Mouse (Mus musculus) embryonic facial prominence, embryonic 14.5 days (tissue): ENCODE measurements around the gene Lcat. TPM values are rescaled to one million over a fixed set of nuclear protein-coding genes. Genes with fewer than 3 reads are reported as not detected.

Experiments
- ATAC-seq: fragments of 200-750 bp; cut with Nextera tagmentation; 2 replicates; pipeline ENCODE4 v1.8.0; 2017; ENCODE audit warnings: low read depth, moderate number of reproducible peaks, moderate TSS enrichment
- DNase-seq: peaks from one replicate; pipeline ENCODE4 v3.0.0-alpha.2; 2015; ENCODE audit warnings: low spot score
- H3K27ac ChIP-seq: fragments of 300-500 bp; sonication (generic); replicated peaks from 2 replicates; pipeline ENCODE4 v1.5.1; 2014; ENCODE audit warnings: low read depth, mild to moderate bottlenecking, low read length, moderate library complexity
- H3K27me3 ChIP-seq: fragments of 300-500 bp; sonication (generic); replicated peaks from 2 replicates; pipeline ENCODE4 v1.6.1; 2014; ENCODE audit warnings: low read length; ENCODE audit not compliant: control insufficient read depth, insufficient read depth
- H3K36me3 ChIP-seq: fragments of 300-500 bp; sonication (generic); 2 replicates; pipeline ENCODE4 v1.6.1; 2014; ENCODE audit warnings: low read length, mixed read lengths; ENCODE audit not compliant: control insufficient read depth, insufficient read depth
- H3K4me1 ChIP-seq: fragments of 300-500 bp; sonication (generic); 2 replicates; pipeline ENCODE4 v1.6.1; 2014; ENCODE audit warnings: antibody characterized with exemption, low read length; ENCODE audit not compliant: control insufficient read depth, insufficient read depth
- H3K4me2 ChIP-seq: fragments of 300-500 bp; sonication (generic); 2 replicates; pipeline ENCODE4 v1.6.1; 2014; ENCODE audit warnings: low read depth, mild to moderate bottlenecking, low read length, moderate library complexity, mixed read lengths
- H3K4me3 ChIP-seq: fragments of 300-500 bp; sonication (generic); 2 replicates; pipeline ENCODE4 v1.5.1; 2014; ENCODE audit warnings: low read depth, mild to moderate bottlenecking, low read length
- H3K9ac ChIP-seq: fragments of 300-500 bp; sonication (generic); 2 replicates; pipeline ENCODE4 v1.6.1; 2014; ENCODE audit warnings: low read depth, mild to moderate bottlenecking, low read length, moderate library complexity, mixed read lengths
- H3K9me3 ChIP-seq: fragments of 300-500 bp; sonication (generic); 2 replicates; pipeline ENCODE4 v1.6.1; 2016; ENCODE audit warnings: low read length; ENCODE audit not compliant: control insufficient read depth
- WGBS: fragments of 180-500 bp; shearing (Covaris S2); extraction: QIAGEN DNeasy Blood & Tissue Kit; methylation state at CpG from one replicate; pipeline ENCODE4 v1.1.7; 2014; 5-methylcytosine and 5-hydroxymethylcytosine counted together
- polyA plus RNA-seq: library from polyadenylated mRNA; unstranded; fragments of >200 nt; fragmentation: Nextera tagmentation; extraction: Ambion mirVana; gene quantifications from 2 replicates; pipeline ENCODE4 v1.2.1, GENCODE M21; 2014

The Lcat gene
- polyA plus RNA-seq, 1 experiment from 2014 or later, result 1.7 TPM

DNA sequence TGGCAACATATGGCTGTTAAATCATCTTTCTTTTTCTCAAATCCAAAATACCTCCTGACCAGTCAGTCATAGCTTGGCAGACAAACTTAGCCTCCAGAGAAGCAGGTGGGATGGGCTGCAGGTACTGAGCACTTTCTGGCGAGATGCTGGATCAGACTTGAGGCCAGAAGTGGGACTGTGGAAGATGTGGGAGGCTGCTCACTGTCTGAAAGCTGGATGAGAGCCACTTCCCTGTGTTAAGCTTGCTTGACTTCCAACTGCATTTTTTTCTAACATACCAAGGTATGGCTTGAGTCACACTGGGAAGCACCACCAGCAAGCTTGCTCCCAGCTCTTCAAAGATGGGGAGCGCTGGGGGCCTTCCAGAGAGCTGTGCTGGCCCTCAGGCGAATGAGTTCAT lies 18.1 kb downstream of the Lcat start:
- Histone ChIP-seq H3K4me2 (no peak overlapping the region), H3K4me1 (no peaks in the 10 kb centered on the region), H3K27ac (no peak overlapping the region), H3K9ac (no peak overlapping the region), H3K27me3 (no peaks in the 10 kb centered on the region), H3K9me3 (no peaks in the 10 kb centered on the region), H3K36me3 (peaks cover 15% of the 10 kb centered on the region), H3K4me3 (no peak overlapping the region)
- ATAC-seq, result no peak
- no peak for DNase-seq
- 68% methylated on average over 3 of the region's 3 CpGs for WGBS

DNA sequence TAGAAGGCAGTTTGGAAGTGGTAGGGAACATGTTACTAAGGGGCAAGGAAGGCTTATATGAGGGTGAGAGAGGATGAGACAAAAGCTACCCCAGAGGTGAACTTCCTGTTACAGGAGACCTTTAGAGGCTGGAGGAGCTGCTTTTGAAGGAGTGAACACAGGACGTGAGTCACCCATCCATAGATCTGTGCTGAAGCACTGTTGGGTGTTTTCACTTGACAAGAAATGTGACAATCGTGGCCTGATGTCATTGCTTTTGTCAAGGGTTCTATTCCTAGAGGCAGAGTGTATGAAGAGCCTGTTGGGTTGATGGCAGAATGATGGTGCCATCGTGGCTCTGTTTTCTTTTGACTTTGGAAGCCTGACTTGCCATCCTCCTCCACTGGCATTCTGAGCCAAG lies 23.8 kb downstream of the Lcat start:
- Histone ChIP-seq H3K36me3 (peaks cover 14% of the 10 kb centered on the region), H3K9me3 (no peaks in the 10 kb centered on the region)

DNA sequence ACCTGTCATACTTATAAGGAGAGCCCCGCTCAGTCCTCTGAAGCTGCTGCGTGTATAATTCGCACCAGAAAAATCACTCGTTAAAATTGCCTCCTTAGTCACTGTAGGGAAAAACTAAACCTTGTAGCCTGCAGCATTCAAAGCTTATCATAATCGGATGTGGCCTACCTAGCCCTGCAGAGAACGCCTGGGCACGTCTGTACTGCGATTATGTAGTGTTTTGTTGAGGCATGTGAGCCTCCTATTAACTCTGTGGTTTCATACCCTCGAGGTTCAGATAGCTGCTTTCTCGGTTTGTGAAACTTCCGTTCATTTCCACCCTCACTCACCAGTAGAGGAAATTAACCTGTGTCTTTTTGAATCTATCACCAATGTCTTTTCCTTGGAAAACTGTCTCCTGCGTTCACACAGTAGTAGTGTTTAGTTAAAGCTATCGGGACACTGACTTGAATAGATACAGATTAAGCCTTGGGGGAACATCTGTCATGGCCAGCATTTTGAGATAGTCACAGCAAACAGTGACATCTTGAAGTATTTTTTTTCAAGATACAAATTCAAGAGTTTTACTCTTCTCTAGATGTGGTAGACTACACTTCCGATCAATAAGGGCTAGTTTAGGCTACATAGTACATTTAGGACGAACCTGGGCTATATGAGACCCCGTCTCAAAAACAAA lies 42.1 kb downstream of the Lcat start:
- ATAC-seq (peak; percentile 12; the same call in 1 of the 2 replicates), DNase-seq (peak; percentile 66)
- Histone ChIP-seq H3K4me3 (peak overlapping the region; percentile 85), H3K4me2 (peak overlapping the region; percentile 66), H3K27ac (peak overlapping the region; percentile 92), H3K9me3 (no peaks in the 10 kb centered on the region), H3K27me3 (no peaks in the 10 kb centered on the region), H3K9ac (peak overlapping the region; percentile 99), H3K4me1 (peaks cover 6% of the 10 kb centered on the region), H3K36me3 (0 out of 2 replicates have a peak, but pooled peaks cover 5% of the 10 kb centered on the region)
- 26% methylated on average over 16 of the region's 16 CpGs for WGBS

More for the DNA sequence above, 23.8 kb downstream of the Lcat start:
- Histone ChIP-seq H3K4me3 (no peak overlapping the region), H3K27me3 (no peaks in the 10 kb centered on the region), H3K4me1 (no peaks in the 10 kb centered on the region), H3K27ac (no peak overlapping the region), H3K9ac (no peak overlapping the region), H3K4me2 (no peak overlapping the region)
- ATAC-seq, result no peak
- DNase-seq, result no peak
- 89% methylated on average over 3 of the region's 3 CpGs for WGBS

- Histone ChIP-seq H3K36me3 (0 out of 2 replicates have a peak, but pooled peaks cover 5% of the 10 kb centered on the region), H3K4me1 (peaks cover 6% of the 10 kb centered on the region), H3K9ac (peak within 1 kb of the TSS; percentile 99), H3K27ac (peak within 1 kb of the TSS; percentile 92), H3K4me3 (peak within 1 kb of the TSS; percentile 85), H3K27me3 (no peaks in the 10 kb centered on the region), H3K4me2 (peak within 1 kb of the TSS; percentile 66), H3K9me3 (no peaks in the 10 kb centered on the region)
- ATAC-seq (peak; percentile 94), DNase-seq (peak; percentile 97)
- WGBS, result under 1% methylated on average over 34 of the region's 68 CpGs
Observed at GRCm38 (mm10) chr8:105900180-105900940, 42.8 kb downstream of the Lcat start, which contains the start of gene Pskh1. Gene Pskh1, plus strand, starts transcription at chr8:105900441.

DNA sequence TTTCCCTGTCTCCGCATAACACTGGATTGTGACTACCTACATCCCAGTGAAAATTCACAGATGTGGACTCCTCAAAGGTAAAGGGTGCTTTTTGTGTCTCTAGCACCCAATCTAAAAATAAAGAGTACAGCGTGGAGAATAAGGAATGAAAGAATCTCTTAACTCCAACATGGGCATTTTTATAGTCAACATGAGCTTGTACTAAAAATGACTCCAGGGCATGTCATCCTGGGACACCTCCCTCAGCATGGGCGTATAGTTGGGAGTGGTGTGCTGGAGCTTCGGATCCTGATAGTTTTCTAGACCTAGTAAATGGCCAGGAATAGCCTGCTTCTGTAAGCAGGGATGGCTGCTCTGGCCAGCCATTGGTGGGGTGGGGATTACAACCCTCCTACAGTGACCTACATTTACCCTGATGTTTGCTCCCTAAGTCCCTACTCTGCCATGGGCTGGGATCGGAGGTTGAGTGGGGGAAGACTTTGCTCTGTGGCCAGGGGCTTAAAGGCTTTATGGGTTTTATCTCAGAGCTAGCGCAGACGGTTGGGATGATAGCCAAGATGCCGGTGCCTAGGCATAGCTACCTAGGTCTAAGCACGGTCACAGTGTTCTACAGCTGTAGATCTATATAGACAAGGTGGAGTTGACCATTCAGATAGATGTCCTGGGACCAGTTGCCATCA lies 45.2 kb downstream of the Lcat start:
- no peak overlapping the region for H3K4me3 ChIP-seq
- H3K4me2 ChIP-seq, result no peak overlapping the region
- H3K9me3 ChIP-seq, result no peaks in the 10 kb centered on the region
- H3K27ac ChIP-seq, result no peak overlapping the region
- peaks cover 6% of the 10 kb centered on the region for H3K4me1 ChIP-seq
- 77% methylated on average over 9 of the region's 9 CpGs for WGBS
- no peak for ATAC-seq
- H3K27me3 ChIP-seq, result no peaks in the 10 kb centered on the region
- H3K9ac ChIP-seq, result no peak overlapping the region
- H3K36me3 ChIP-seq, result peaks cover 10% of the 10 kb centered on the region; the same call in 1 of the 2 replicates
- DNase-seq, result no peak

GRCm38 (mm10) chr8:105893339-105893738 lies 49.8 kb downstream of the Lcat start, which contains the start of gene Nrn1l:
Gene Nrn1l, plus strand, starts transcription at chr8:105893567.
- Histone ChIP-seq H3K27me3 (no peaks in the 10 kb centered on the region), H3K9ac (no peak within 1 kb of the TSS), H3K4me3 (no peak within 1 kb of the TSS), H3K9me3 (no peaks in the 10 kb centered on the region), H3K4me2 (peak within 1 kb of the TSS; percentile 26), H3K4me1 (no peaks in the 10 kb centered on the region), H3K27ac (no peak within 1 kb of the TSS), H3K36me3 (peaks cover 56% of the 10 kb centered on the region)
- ATAC-seq (peak; percentile 90), DNase-seq (peak; percentile 89)
- WGBS, result 7% methylated on average over 11 of the region's 11 CpGs

DNA sequence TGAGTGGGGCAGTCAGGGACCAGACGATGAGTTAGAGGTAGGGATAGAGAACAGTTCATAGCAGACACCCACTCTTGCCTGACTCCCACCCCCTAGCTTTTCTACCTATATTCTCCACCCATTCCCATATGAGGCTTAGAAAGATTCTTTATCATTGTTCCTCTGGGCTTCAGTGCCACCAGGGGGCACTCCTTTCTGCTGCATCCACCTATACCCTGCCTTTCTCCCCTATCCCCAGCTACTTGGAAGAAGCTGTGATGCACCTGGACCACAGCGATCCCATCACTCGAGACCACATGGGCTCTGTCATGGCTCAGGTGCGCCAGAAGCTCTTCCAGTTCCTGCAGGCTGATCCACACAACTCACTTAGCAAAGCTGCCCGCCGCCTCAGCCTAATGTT lies 50.8 kb downstream of the Lcat start:
- no peak overlapping the region for H3K4me2 ChIP-seq
- 92% methylated on average over 6 of the region's 6 CpGs for WGBS
- no peak for ATAC-seq
- H3K27ac ChIP-seq, result no peak overlapping the region
- H3K36me3 ChIP-seq, result peaks cover 65% of the 10 kb centered on the region
- H3K27me3 ChIP-seq, result no peaks in the 10 kb centered on the region
- H3K9me3 ChIP-seq, result no peaks in the 10 kb centered on the region
- DNase-seq, result no peak
- no peaks in the 10 kb centered on the region for H3K4me1 ChIP-seq
- no peak overlapping the region for H3K9ac ChIP-seq
- H3K4me3 ChIP-seq, result no peak overlapping the region

DNA sequence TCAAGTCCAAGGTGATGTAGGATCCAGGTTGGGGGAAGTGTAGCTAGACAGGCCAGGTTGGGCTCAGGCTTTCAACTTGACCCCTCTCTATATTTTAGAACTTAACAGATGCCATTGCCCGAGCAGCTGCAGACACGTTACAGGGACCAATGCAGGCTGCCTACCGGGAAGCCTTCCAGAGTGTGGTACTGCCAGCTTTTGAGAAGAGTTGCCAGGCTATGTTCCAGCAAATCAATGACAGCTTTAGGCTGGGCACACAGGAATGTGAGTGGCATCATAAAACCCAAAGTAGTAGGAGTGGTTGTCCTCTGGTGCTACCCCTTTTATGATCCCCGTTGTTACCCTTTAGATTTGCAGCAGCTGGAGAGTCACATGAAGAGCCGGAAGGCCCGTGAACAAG lies 52.3 kb downstream of the Lcat start:
- no peaks in the 10 kb centered on the region for H3K9me3 ChIP-seq
- no peak overlapping the region for H3K4me3 ChIP-seq
- DNase-seq (no peak), ATAC-seq (no peak)
- H3K27ac ChIP-seq, result no peak overlapping the region
- no peak overlapping the region for H3K4me2 ChIP-seq
- H3K36me3 ChIP-seq, result peaks cover 81% of the 10 kb centered on the region
- H3K27me3 ChIP-seq, result no peaks in the 10 kb centered on the region
- H3K4me1 ChIP-seq, result no peaks in the 10 kb centered on the region
- no peak overlapping the region for H3K9ac ChIP-seq
- WGBS, result 92% methylated on average over 6 of the region's 6 CpGs
